Mouse (Mus musculus): ENCODE measurements around the gene Ear2. TPM values are rescaled to one million over a fixed set of nuclear protein-coding genes. Genes with fewer than 3 reads are reported as not detected.
A peak's percentile ranks its signal among the peaks of the same experiment; 100 is the strongest.
"Not testable (repeated sequence)": the region's sequence is repeated elsewhere in the genome, so short reads cannot be mapped to it uniquely, and the experiment has no call there.

Ear2 gene
- total RNA-seq (2015) (323 and 334 TPM in 2 replicates), total RNA-seq (2017) (586 and 674 TPM in 2 replicates)

DNA sequence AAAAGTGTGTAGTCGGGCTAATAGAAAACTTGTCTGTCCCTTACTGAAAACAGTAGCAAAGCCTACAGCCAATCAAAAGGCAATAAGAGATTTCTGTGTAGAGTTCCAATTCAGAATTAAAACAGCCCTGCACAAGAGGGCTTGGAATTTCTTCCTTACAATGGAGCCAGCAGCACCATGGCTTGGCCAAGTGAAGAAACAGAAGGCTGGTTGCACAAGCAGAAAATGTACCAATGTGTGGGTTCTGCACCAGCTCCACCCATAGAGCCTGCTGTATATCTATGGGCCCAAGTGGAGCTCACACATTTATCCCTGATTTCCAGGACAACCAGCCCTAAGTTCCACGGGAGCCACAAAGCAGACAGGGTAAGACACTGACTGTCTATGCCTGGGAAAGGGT, at the start of gene Ear2:
Gene Ear2 (plus strand): TSS at position 301 of the 400 bp plus-strand sequence.
- not testable (repeated sequence) for ATAC-seq (ENCODE audit: poor library complexity, severe bottlenecking)

DNA sequence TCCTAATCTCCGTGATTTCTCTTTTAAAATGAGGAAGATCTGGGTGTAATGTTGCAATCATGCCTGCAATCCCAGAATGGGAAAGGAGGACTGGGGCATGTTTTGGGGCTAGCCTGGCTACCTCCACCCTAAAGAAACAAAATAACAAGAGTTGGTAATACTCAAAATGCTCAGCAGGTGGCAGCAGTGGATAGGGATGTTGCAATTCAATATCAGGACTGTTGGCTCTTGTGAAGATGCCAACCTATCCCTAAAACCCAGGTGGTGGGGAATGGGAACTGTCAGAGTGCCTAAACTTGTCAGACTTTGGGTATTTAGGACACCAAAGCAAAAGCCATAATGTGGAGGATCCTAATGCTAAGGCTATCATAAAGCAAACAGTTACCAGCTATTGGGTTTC, 34.6 kb upstream of the Ear2 start:
- peak; percentile 84 for ATAC-seq (ENCODE audit: poor library complexity, severe bottlenecking)

DNA sequence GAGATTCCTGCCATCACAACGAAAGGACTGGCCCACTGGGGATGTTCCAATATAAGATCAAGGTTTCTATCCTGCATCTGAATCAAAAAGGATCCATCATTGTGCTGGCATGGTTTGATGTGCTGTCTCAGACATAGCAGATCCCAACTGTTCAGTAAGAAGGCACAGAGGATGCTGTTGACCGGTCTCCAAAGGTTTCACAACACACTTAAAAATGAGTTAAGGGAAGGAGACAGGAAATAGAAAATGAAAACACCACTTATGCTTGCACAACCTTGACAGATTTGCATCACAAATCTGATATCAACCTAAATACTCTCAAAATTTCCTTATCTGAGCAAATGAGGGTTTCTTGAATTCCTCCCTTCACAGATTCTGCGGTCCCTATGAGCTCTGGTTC, 31.9 kb upstream of the Ear2 start:
- ATAC-seq (ENCODE audit: poor library complexity, severe bottlenecking) = peak; percentile 38

DNA sequence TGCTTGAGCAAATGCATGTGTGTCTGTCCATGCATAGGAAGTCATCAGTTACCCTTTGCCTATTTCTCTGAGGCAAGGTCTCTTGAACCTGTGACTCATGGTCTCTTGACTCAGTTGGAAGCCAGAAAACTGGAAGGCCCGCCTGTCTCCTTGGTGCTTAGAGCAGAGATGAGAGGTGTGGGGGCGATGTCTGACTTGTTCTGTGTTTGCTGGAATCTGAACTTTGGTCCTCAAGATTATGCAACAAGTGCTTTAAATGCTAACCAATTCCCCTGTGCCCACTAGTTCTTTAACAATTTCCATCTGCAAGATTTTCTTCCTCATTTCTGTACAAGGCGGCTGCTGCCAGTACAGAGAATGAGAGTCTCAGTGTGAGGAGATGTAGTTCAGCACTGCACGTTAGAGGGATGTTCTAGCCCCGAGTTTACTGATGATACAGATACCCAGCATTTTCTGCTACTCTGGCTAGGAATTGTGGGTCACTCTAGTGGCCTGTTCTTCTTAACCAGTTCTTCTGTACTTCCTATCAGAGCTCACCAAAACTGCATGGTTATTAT, 24.6 kb upstream of the Ear2 start:
- ATAC-seq (ENCODE audit: poor library complexity, severe bottlenecking) = peak; percentile 69

DNA sequence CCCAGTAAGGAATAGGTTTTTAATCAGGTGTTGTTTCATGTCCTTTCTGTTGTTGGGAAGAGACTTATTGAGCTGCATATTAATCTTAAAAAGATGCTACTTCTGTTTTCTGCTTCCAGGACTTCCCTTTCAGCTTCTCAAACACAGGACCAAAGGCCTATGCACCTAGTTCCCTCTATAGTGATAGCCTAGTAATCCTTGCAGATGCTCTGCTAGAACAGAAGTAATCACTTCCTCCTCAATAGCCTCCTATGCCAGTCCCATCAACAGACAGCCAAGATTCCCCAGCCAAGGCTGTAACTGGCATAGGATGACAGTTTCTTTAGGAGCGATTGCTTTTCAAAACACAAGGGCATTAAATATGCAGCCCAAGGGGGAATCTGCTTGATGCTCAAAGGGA, 15.9 kb upstream of the Ear2 start:
- ATAC-seq (ENCODE audit: poor library complexity, severe bottlenecking) = peak; percentile 86

DNA sequence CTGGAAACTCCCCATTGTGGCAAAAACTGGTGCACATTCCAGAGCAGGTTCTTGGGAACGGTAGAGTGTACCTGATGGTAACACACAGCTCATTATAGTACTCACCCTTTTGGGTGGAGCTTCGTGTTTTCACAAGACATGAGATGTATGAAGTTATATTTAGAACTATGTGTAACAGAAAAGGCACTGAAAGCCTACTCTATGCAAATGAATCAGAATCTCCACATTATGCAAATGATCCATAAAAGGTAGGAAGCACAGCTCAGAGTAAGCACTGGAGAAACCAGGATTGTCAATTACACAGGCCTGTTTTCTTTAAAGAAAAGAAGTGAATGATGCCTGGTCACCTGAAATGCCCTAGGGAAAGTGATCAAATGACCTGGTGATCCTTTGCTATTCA, 14.9 kb upstream of the Ear2 start:
- ATAC-seq (ENCODE audit: poor library complexity, severe bottlenecking) = not testable (repeated sequence)

DNA sequence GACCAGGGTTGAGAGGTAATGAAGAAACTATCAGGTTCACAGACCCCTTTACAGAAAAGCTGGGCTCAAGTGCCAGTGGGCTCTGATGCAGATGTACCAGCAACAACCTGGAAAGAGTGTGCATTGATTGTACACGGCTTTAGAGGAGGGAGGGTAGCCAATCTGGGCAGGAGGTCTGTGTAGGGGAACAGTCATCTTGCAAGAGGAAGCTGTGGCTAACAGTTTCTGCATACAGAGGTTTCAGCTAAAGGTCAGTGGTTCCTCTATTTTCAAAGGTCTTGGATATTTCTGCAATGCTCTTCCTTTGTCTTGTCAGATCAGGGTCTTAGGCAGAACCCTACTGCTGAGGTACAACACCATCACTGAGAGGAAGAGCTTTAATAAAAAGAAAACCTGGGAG, 10.9 kb upstream of the Ear2 start:
- peak; percentile 93 for ATAC-seq (ENCODE audit: poor library complexity, severe bottlenecking)

DNA sequence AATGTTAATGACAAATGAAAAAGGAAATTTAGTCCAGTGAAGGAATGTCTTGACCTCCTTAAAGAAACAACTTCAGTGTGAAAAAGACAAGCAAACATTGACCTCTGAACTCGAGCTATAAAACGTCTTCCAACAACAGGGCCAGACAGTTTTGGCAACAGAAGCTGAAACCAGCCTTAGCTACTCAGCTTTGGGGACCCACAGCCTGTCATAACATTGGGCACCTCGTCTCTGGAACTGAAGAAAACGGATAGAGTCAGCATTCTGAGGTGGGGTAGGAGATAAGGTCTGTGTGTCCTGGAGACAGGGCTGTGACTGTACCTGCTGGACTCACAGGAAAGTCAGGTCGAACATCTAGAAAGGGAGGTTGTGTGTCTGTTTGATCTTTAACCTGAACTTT, 8.0 kb upstream of the Ear2 start:
- not testable (repeated sequence) for ATAC-seq (ENCODE audit: poor library complexity, severe bottlenecking)

DNA sequence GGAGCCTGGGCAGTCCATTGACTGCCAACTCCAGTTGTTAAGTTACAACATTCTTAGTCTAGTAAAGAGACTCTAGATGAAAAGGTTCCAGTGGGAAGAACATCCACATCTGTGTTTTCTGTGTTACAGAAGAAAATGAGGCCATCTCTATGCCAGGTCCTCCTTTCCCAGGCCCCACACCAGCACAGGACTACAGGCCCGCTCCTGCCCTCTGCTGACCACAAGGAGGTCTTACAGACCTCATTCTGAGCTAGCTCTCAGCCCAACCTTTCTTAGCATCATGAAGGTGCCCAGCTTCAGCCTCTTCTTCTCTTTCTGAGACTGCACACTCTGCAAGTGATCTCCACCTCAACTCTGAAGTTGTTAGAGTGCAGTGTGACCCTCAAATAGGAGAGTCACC, 2.4 kb upstream of the Ear2 start:
- peak; percentile 84 for ATAC-seq (ENCODE audit: poor library complexity, severe bottlenecking)

- ATAC-seq (ENCODE audit: poor library complexity, severe bottlenecking) = no peak
Measured at GRCm38 (mm10) chr14:44110981-44111380, 8.5 kb downstream of the Ear2 start.

DNA sequence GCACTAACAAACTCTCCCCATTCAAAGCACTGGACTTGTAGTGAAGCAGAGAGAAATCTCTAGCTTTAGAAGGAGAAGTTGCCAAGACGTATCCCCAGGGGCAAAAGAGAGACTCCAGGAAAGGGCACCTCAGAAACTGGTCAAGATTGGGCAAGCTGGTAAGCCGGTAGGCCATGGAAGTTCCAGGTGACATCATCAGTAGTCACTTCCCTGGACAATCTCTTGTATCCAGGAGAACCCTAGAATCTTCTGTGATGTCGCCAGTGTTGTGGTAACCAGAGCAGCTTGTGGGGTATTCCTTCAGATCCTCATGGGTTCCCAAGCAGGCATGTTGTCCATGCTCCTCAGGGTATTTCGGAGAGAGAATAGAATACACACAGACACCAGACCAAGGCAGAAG, 21.1 kb downstream of the Ear2 start, which contains the start of gene Gm3327:
Gene Gm3327 (plus strand): TSS at position 301 of the 400 bp plus-strand sequence.
- ATAC-seq (ENCODE audit: poor library complexity, severe bottlenecking) = not testable (repeated sequence)

Other genes starting within 250 kb of the Ear2 start
- gene Ear1, start 227.1 kb upstream of the Ear2 start, total RNA-seq (2015) = 214 and 289 TPM in 2 replicates
- 277 and 344 TPM in 2 replicates for gene Ear1, start 227.1 kb upstream of the Ear2 start, total RNA-seq (2017)
- 1.1 TPM in 1 of 2 replicates, not detected in the other for gene Ear10, start 179.1 kb upstream of the Ear2 start, total RNA-seq (2015)
- not detected in 2 replicates for gene Ear10, start 179.1 kb upstream of the Ear2 start, total RNA-seq (2017)
- gene Gm8113, start 177.3 kb upstream of the Ear2 start, total RNA-seq (2015) = 28.5 and 30.3 TPM in 2 replicates
- 24.9 and 28.7 TPM in 2 replicates for gene Gm8113, start 177.3 kb upstream of the Ear2 start, total RNA-seq (2017)
- not detected in 2 replicates for gene Ang5, start 145.6 kb upstream of the Ear2 start, total RNA-seq (2015)
- gene Ang5, start 145.6 kb upstream of the Ear2 start, total RNA-seq (2017) = not detected in 2 replicates
- gene Ang6, start 100.4 kb upstream of the Ear2 start, total RNA-seq (2015) = not detected in 2 replicates
- gene Ang6, start 100.4 kb upstream of the Ear2 start, total RNA-seq (2017) = not detected in 2 replicates
- not detected in 2 replicates for gene Gm3327, start 21.2 kb downstream of the Ear2 start, total RNA-seq (2015)
- not detected in 2 replicates for gene Gm3327, start 21.2 kb downstream of the Ear2 start, total RNA-seq (2017)
- gene Gm8212, start 95.0 kb downstream of the Ear2 start, total RNA-seq (2015) = not detected in 2 replicates
- gene Gm8212, start 95.0 kb downstream of the Ear2 start, total RNA-seq (2017) = not detected in 2 replicates
- gene 4930503E14Rik, start 110.6 kb downstream of the Ear2 start, total RNA-seq (2015) = not detected in 2 replicates
- gene 4930503E14Rik, start 110.6 kb downstream of the Ear2 start, total RNA-seq (2017) = not detected in 2 replicates
- not detected in 2 replicates for gene Gm8220, start 182.9 kb downstream of the Ear2 start, total RNA-seq (2015)
- not detected in 2 replicates for gene Gm8220, start 182.9 kb downstream of the Ear2 start, total RNA-seq (2017)
- gene Gm5930, start 235.9 kb downstream of the Ear2 start, total RNA-seq (2015) = not detected in 2 replicates
- not detected in 2 replicates for gene Gm5930, start 235.9 kb downstream of the Ear2 start, total RNA-seq (2017)